Mouse (Mus musculus) heart, adult 2 months (tissue): Measurements from ENCODE around the gene Nlgn2. TPM values are rescaled to one million over a fixed set of nuclear protein-coding genes. Genes with fewer than 3 reads are reported as not detected.
A peak's percentile ranks its signal among the peaks of the same experiment; 100 is the strongest.

ENCODE experiments used
- DNase-seq, 2 experiments: peaks; one replicate each; pipeline ENCODE4 v3.0.0; 2021
- H3K27ac ChIP-seq: fragments of 200-600 bp; 2 replicates; pipeline ENCODE4 v1.8.1; 2022
- H3K27me3 ChIP-seq: fragments of 200-500 bp; 2 replicates; pipeline ENCODE4 v1.6.1; 2012; ENCODE audit warnings: mild to moderate bottlenecking, low read length, inconsistent platforms, mixed read lengths; ENCODE audit not compliant: control insufficient read depth, insufficient read depth
- H3K36me3 ChIP-seq: fragments of 200-500 bp; 2 replicates; pipeline ENCODE4 v1.6.1; 2012; ENCODE audit warnings: low read length, inconsistent platforms; ENCODE audit not compliant: control insufficient read depth, insufficient read depth
- H3K4me1 ChIP-seq: fragments of 200-500 bp; 2 replicates; pipeline ENCODE4 v1.6.1; 2011; ENCODE audit warnings: low read length; ENCODE audit not compliant: control insufficient read depth, insufficient read depth
- H3K4me3 ChIP-seq: fragments of 200-600 bp; 2 replicates; pipeline ENCODE4 v1.8.1; 2022
- H3K79me2 ChIP-seq: fragments of 200-500 bp; replicated peaks from 2 replicates; pipeline ENCODE4 v1.6.1; 2012; ENCODE audit warnings: mild to moderate bottlenecking, inconsistent platforms, low read length, moderate library complexity, mixed read lengths; ENCODE audit not compliant: control insufficient read depth, insufficient read depth
- H3K9ac ChIP-seq: fragments of 200-500 bp; 2 replicates; pipeline ENCODE4 v1.6.1; 2012; ENCODE audit warnings: low read depth, mild to moderate bottlenecking, control low read depth, inconsistent platforms, low read length, mixed read lengths
- CTCF ChIP-seq: fragments of 200-600 bp; IDR thresholded peaks from 2 replicates; pipeline ENCODE4 v1.8.1; 2022; ENCODE audit warnings: antibody characterized with exemption, mild to moderate bottlenecking, moderate library complexity
- EP300 ChIP-seq: fragments of 200-500 bp; IDR thresholded peaks from 2 replicates; pipeline ENCODE4 v1.6.1; 2011; ENCODE audit warnings: low read depth, low read length, control low read depth; ENCODE audit not compliant: insufficient read depth
- POLR2A ChIP-seq: fragments of 200-500 bp; IDR thresholded peaks from 2 replicates; pipeline ENCODE4 v1.6.1; 2011; ENCODE audit warnings: mild to moderate bottlenecking, low read depth, low read length, control low read depth; ENCODE audit not compliant: insufficient read depth
- WGBS: fragments of 180-500 bp; shearing (Covaris S2); methylation state at CpG from one replicate; pipeline ENCODE4 v1.1.7; 2018; 5-methylcytosine and 5-hydroxymethylcytosine counted together
- intact Hi-C: fragments of 180-260 bp; cut with DNase I; formaldehyde crosslinking; loops from one replicate; pipeline ENCODE4 v1.15.1; 2025
- polyA plus RNA-seq: library from polyadenylated mRNA; depleted of rRNA; stranded (reverse); fragments of >200 nt; gene quantifications from 2 replicates; pipeline ENCODE4 v1.2.3, GENCODE M21; 2012
- total RNA-seq, 2 experiments: library from RNA; stranded (reverse); gene quantifications; 2 replicates each; pipeline ENCODE4 v1.2.3; 2021

Gene Nlgn2
- total and polyA plus RNA-seq, 3 experiments, result 3.4 to 6.7 (median 5.0) TPM

- TF ChIP-seq POLR2A (0 out of 2 replicates have a peak, but pooled peaks have one; percentile 1), EP300 (0 out of 2 replicates have a peak, but pooled peaks have one; percentile 54), CTCF (no peak)
- H3K27ac ChIP-seq, result peak overlapping the region; percentile 67
Measured at GRCm38 (mm10) chr11:69849128-69849527, 11.5 kb upstream of the Nlgn2 start.

GRCm38 (mm10) chr11:69848021-69848420 lies 10.4 kb upstream of the Nlgn2 start:
- Histone ChIP-seq H3K36me3 (no peaks in the 10 kb centered on the region; the same call in 1 of the 2 replicates), H3K27ac (no peak overlapping the region), H3K79me2 (no peaks in the 10 kb centered on the region), H3K4me3 (no peak overlapping the region), H3K9ac (no peak overlapping the region), H3K27me3 (no peaks in the 10 kb centered on the region), H3K4me1 (peaks cover 5% of the 10 kb centered on the region)
- DNase-seq, result no peak
- intact Hi-C loops, result no loop called here
- 96% methylated on average over 6 of the region's 6 CpGs for WGBS
- TF ChIP-seq POLR2A (no peak), CTCF (no peak), EP300 (no peak)

More at GRCm38 (mm10) chr11:69849128-69849527, 11.5 kb upstream of the Nlgn2 start:
- no peaks in the 10 kb centered on the region for H3K79me2 ChIP-seq
- DNase-seq, result peak in 1 of 2 experiments; percentile 36
- H3K4me1 ChIP-seq, result peaks cover 5% of the 10 kb centered on the region
- H3K9ac ChIP-seq, result peak overlapping the region; percentile 33; the same call in 1 of the 2 replicates
- H3K27me3 ChIP-seq, result no peaks in the 10 kb centered on the region
- no peaks in the 10 kb centered on the region; the same call in 1 of the 2 replicates for H3K36me3 ChIP-seq
- H3K4me3 ChIP-seq, result peak overlapping the region; percentile 20; the same call in 1 of the 2 replicates
- intact Hi-C loops, result no loop called here
- 48% methylated on average over 9 of the region's 9 CpGs for WGBS

GRCm38 (mm10) chr11:69846738-69847688 lies 9.4 kb upstream of the Nlgn2 start:
- H3K4me1 ChIP-seq, result peaks cover 5% of the 10 kb centered on the region
- H3K79me2 ChIP-seq, result no peaks in the 10 kb centered on the region
- H3K27ac ChIP-seq, result peak overlapping the region; percentile 84
- no peaks in the 10 kb centered on the region for H3K27me3 ChIP-seq
- no peak for TF ChIP-seq CTCF
- no peak for TF ChIP-seq POLR2A
- TF ChIP-seq EP300, result no peak
- intact Hi-C loops, result no loop called here
- H3K4me3 ChIP-seq, result peak overlapping the region; percentile 75
- peak; percentile 58 to 61 for DNase-seq
- WGBS, result 15% methylated on average over 37 of the region's 37 CpGs
- no peaks in the 10 kb centered on the region; the same call in 1 of the 2 replicates for H3K36me3 ChIP-seq
- H3K9ac ChIP-seq, result peak overlapping the region; percentile 86

GRCm38 (mm10) chr11:69846198-69846680 lies 8.7 kb upstream of the Nlgn2 start, which contains the start of gene Plscr3:
Plscr3 (plus strand) TSS chr11:69846376.
- Histone ChIP-seq H3K36me3 (no peaks in the 10 kb centered on the region; the same call in 1 of the 2 replicates), H3K9ac (peak within 1 kb of the TSS; percentile 95), H3K4me1 (peaks cover 5% of the 10 kb centered on the region), H3K4me3 (peak within 1 kb of the TSS; percentile 75), H3K27me3 (no peaks in the 10 kb centered on the region), H3K79me2 (no peaks in the 10 kb centered on the region), H3K27ac (peak within 1 kb of the TSS; percentile 84)
- DNase-seq, result peak; percentile 95 to 98
- TF ChIP-seq POLR2A (peak; percentile 91), EP300 (no peak), CTCF (no peak)
- intact Hi-C loops, result no loop called here
- under 1% methylated on average over 38 of the region's 38 CpGs for WGBS

GRCm38 (mm10) chr11:69838714-69839104 lies 1.1 kb upstream of the Nlgn2 start:
- DNase-seq, result no peak
- Histone ChIP-seq H3K36me3 (peaks cover 2% of the 10 kb centered on the region; the same call in 1 of the 2 replicates), H3K79me2 (no peaks in the 10 kb centered on the region), H3K4me3 (peak overlapping the region; percentile 58), H3K9ac (peak overlapping the region; percentile 80), H3K4me1 (peaks cover 2% of the 10 kb centered on the region), H3K27ac (peak overlapping the region; percentile 94), H3K27me3 (no peaks in the 10 kb centered on the region; the same call in 1 of the 2 replicates)
- WGBS, result 6% methylated on average over 7 of the region's 7 CpGs
- intact Hi-C loops, result loop anchor here (2.0 kb wide), 1 partner anchor 80 kb away; the partner anchor contains the start of gene Polr2a
- TF ChIP-seq EP300, result no peak
